In genomic region chr3:75635648-75636047, GRCm38 (mm10) we compare ENCODE assay signal across 24 mouse cellular contexts.
DNase-seq lines count a peak whose midpoint lies in the region; ATAC-seq lines count a peak whose summit lies in the region.
"Had no signal": no experiment of that assay in that cellular context is flagged by ENCODE, and none has a peak within 500 bp of the region (broad histone marks: within the 10 kb centered on the region; RNA-seq: fewer than 3 reads in every experiment).

No protein-coding gene starts in this region.

- peak; percentile 41 for DNase-seq in left cerebral cortex, postnatal 4 days
- DNase-seq in left cerebral cortex, adult 11 months (ENCODE audit: low spot score), result no peak
- DNase-seq in cerebellum, adult 11 months, result peak; percentile 61
- peak; percentile 67 for DNase-seq in cerebellum, adult 8-10 months
- DNase-seq in cerebellum, postnatal 14 days, result peak; percentile 76 to 84
- no peak for DNase-seq in gastrocnemius, adult 18-20 months (ENCODE audit: low spot score)
- DNase-seq: adrenal gland, adult 8-10 months; forebrain, postnatal 0 days; gastrocnemius, adult 2 months; gastrocnemius, postnatal 25 days; heart, adult 11 months; heart, postnatal 36 days; kidney, adult 2 months had no signal

- H3K27me3 ChIP-seq in midbrain, embryonic 13.5 days, result no peaks in the 10 kb centered on the region
- H3K27me3 ChIP-seq: CH12.LX; heart, embryonic 13.5 days; hindbrain, embryonic 15.5 days; kidney, embryonic 15.5 days had no signal

- intact Hi-C loops in left cerebral cortex, postnatal 4 days (cut with DNase I), result no loop called here

- H3K36me3 ChIP-seq in midbrain, embryonic 13.5 days, result no peaks in the 10 kb centered on the region
- H3K36me3 ChIP-seq: embryonic facial prominence, embryonic 10.5 days; heart, embryonic 13.5 days; kidney, embryonic 15.5 days had no signal

- no peak for ATAC-seq in midbrain, embryonic 13.5 days
- no peak for ATAC-seq in erythroblast, adult 5-6 weeks (replicated peaks; ENCODE audit: low FRiP score, poor library complexity, severe bottlenecking)
- ATAC-seq: activated CD4-positive, CD25-positive, alpha-beta regulatory T cell, adult 4 months; forebrain, postnatal 0 days; intestine, embryonic 16.5 days; Patski had no signal

- no peak overlapping the region for H3K4me3 ChIP-seq in midbrain, embryonic 13.5 days (replicated peaks)
- H3K4me3 ChIP-seq: embryonic facial prominence, embryonic 10.5 days; erythroblast, embryonic 14.5 days; gastrocnemius, adult 2 months; heart, embryonic 13.5 days; hindbrain, embryonic 15.5 days; kidney, embryonic 15.5 days had no signal

- H3K4me2 ChIP-seq in midbrain, embryonic 13.5 days (replicated peaks), result no peak overlapping the region
- H3K4me2 ChIP-seq: heart, embryonic 13.5 days; hindbrain, embryonic 15.5 days; kidney, embryonic 15.5 days had no signal

- no peaks in the 10 kb centered on the region for H3K9me3 ChIP-seq in midbrain, embryonic 13.5 days
- H3K9me3 ChIP-seq: embryonic facial prominence, embryonic 10.5 days; heart, embryonic 13.5 days; hindbrain, embryonic 15.5 days; kidney, embryonic 15.5 days had no signal

- H3K27ac ChIP-seq in midbrain, embryonic 13.5 days, result no peak overlapping the region
- H3K27ac ChIP-seq: embryonic facial prominence, embryonic 10.5 days; gastrocnemius, adult 2 months; heart, embryonic 13.5 days; hindbrain, embryonic 15.5 days; kidney, embryonic 15.5 days had no signal

- WGBS in midbrain, embryonic 13.5 days, result 95% methylated on average over 1 of the region's 1 CpGs

- H3K9ac ChIP-seq in midbrain, embryonic 13.5 days (replicated peaks), result no peak overlapping the region
- H3K9ac ChIP-seq: forebrain, postnatal 0 days; heart, embryonic 13.5 days; hindbrain, embryonic 15.5 days; kidney, embryonic 15.5 days had no signal

- peaks cover 5% of the 10 kb centered on the region; the same call in 1 of the 2 replicates for H3K4me1 ChIP-seq in midbrain, embryonic 13.5 days (replicated peaks)
- H3K4me1 ChIP-seq: heart, embryonic 13.5 days; hindbrain, embryonic 15.5 days; kidney, embryonic 15.5 days had no signal

Comparison
In these comparisons a context has a peak if more than half of its experiments do, and no peak if none do; other contexts are left out.
1. DNase-seq: peak in left cerebral cortex, postnatal 4 days (single experiment), cerebellum, adult 11 months (single experiment), cerebellum, adult 8-10 months (single experiment) and cerebellum, postnatal 14 days (2 of 2); none in left cerebral cortex, adult 11 months (single experiment) and gastrocnemius, adult 18-20 months (single experiment).